Mouse (Mus musculus) embryonic fibroblast, embryonic 13.5 days (primary cell): ENCODE data around the gene Ap5s1.

Experiments
- CTCF ChIP-seq: IDR thresholded peaks from 2 replicates; pipeline ENCODE4 v1.5.1; 2011; ENCODE audit warnings: mild to moderate bottlenecking, control low read depth, low read length, moderate library complexity, borderline replicate concordance; ENCODE audit not compliant: insufficient read depth
- POLR2A ChIP-seq: IDR thresholded peaks from 2 replicates; pipeline ENCODE4 v1.6.1; 2011; ENCODE audit warnings: low read depth, mild to moderate bottlenecking, control low read depth, low read length, moderate library complexity

- TF ChIP-seq CTCF (no peak), POLR2A (no peak)
These were observed 51.8 kb downstream of the Ap5s1 start for GRCm38 (mm10) chr2:131258693-131259092.
